Mouse (Mus musculus) retina, postnatal 1 day (tissue): ENCODE results near the gene S100pbp.

Source experiments
- DNase-seq: peaks from one replicate; pipeline ENCODE4 v3.0.0-alpha.2; 2012

Gene S100pbp

DNA sequence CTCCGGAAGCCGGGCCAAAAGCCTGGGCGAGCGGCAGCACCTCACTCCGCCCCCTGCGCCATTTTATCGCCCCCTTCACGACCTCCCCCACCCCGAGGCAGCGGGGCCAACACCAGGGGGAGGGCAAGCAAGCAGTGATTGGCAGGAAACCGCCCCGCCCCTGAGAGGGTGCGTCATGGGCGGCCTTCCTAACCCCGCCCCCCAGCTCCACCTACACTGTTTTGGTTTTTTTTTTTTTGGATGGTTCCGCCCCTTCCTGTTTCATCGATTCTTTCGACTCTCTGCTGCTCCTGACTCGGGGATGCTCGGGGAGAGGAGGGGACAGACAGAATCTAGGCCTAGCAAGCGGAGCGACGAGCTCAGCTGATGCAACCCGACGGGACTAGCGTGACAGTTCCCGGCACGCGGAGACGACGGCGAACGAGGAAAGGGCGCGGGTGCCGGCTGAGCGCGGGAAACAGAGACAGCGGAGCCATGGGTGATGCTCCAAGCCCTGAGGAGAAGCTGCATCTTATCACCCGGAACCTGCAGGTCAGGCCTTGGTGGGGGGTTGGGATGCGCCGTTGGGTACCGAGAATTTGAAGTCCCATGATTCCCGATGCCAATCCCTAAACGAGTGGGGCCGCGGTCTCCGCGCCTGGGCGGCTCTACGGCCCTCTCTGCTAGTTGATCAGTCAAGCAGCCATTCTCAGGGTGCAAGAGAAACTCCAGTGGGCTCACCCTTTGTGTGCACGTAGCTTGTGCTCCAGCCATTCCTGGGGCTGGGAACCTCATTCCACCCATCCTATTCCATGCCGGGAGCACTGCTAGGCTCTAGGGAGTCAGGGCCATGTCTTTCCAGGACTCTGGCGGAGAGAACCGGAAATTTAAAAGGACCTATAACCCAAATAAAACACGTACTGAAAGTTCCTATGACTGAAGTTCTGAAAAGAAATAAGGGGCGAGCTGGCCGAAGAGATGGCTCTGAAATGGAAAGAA, at the start of gene S100pbp, which contains the start of gene Yars:
S100pbp (minus strand) TSS at position 186 of the 978 bp plus-strand sequence.
Yars (plus strand) TSS at position 219 of the 978 bp plus-strand sequence.
- DNase-seq, result peak; percentile 100

DNA sequence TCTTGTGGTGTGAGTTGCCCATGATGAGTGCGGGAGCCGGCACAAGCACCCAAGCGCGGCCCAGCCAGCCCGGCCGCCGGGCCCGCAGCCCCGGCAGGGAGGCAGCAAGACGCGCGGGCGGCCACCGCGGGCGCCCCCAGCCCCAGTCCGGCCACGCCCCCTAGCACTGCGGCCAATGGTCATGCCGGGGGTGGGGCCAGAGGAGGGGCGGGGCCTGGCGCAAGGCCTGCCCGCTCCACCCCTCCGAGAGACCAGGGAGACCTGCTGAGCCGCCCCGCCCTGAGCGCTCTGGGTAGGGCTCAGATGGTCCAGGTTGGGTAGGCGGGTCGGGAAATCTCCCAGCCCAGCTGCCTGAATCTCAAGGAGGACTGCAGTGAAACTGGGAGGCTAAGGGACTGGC, 49.5 kb upstream of the S100pbp start:
- DNase-seq, result peak; percentile 91

DNA sequence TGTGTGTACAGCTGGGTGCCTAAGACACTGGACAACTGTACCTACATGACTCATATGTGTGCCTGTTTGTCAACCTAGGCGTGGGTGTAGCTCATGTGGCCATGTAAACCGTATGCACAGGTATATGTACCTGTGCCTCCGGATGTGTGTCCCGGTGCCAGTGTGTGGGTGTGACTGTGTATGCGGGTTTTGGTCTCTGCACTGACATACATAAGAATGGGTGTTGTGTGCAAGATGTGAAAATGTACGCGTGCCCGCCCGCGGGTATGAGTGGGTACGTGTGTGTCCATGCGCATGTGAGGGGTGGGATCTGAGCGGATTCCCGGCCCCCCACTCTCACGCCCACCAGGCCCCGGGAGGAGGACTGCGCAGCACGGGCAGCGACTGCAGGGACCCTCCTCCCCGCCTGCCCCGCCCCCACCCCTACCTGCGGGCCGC, 49.1 kb upstream of the S100pbp start:
- DNase-seq, result no peak

DNA sequence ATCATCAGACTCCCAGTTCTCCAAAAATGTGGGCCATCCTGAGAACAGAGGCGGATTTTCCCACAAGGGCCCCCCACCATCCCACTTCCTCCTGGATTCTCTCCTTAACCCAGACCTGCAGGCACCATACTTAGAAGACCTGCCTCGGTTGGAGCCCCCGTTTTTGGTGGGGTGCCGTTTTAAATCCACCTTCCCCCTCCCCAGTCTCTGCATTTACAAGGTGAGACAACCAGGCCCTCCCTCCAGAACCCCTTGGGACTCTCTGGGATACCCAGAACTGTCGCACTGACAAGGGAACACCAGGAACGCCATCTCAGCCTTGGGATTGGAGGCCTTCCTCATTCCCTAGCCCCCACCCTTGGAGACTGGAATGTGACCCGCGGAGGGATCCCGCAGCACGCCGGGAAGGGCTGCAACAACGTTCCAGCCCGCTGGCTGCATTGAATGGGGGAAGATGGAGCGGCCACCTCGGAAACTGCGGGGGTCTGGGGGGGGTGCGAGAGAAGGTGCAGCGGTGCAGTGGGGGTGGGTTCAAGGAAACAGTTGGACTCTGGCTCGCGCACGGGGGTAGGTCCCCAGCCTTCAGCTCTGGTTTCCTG, 48.4 kb upstream of the S100pbp start:
- peak; percentile 78 for DNase-seq

DNA sequence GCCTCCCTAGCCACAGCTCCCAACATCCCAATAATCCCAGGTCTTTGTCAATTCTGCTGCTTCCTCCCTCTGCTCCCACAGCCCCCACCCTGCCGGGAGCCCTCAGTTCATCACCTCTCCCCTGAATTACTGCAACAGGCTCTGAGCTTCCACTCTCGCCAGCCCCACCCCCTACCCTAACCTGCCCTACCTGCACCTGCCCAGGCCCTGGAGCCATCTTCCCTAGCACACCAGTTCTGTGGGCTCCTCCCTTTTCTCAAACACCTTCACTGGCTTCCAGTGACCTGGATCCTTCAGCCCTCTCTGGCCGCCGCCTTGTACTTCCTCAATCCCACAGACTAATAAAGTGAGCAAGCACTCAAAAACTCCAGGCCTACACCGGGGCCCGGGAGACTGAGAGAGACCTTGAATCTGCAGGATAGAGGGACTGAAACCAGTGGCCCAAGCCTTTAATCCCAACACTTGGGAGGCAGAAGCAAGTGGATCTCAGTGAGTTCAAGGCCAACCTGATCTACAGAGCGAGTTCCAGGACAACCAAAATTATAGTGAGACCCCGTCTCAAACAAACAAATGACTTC, 46.8 kb upstream of the S100pbp start:
- no peak for DNase-seq

DNA sequence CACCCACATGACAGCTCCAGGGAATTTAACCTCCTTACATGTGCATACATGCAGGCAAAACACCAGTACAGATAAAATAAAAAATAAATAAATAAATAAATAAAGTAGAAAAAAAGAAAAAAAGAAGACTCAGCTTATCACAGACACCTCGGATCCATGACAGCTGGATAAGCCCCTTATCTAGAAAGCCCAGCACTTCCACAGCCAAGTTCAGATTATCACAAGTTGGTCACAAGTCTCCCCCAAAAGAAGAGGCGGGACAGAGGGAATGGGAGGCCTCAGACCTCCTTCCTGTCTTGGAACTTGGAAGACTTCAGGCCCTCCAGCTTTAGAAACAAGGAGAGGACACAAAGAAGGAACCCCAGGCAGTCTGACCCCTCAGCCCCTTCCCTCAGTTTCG, 45.6 kb upstream of the S100pbp start:
- no peak for DNase-seq

DNA sequence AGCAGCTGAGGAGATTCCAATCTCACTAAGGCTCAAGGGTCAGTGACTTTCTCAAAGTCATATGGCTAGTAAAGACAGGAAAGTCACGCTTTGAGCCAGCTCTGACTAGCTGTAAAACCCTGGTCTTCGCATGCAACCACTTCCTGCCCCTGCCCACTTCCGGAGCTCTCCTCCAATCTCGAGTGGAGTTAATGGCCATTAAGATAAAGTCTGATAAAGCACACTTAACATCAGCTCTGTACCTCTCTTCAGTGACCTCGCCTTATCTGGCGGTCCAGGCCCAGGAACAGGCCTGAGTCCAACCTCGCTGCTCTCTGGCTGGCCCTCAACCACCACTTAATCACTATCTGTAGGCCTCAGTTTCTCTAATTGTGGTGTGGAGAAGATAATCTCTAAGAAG, 45.0 kb upstream of the S100pbp start:
- DNase-seq, result no peak

DNA sequence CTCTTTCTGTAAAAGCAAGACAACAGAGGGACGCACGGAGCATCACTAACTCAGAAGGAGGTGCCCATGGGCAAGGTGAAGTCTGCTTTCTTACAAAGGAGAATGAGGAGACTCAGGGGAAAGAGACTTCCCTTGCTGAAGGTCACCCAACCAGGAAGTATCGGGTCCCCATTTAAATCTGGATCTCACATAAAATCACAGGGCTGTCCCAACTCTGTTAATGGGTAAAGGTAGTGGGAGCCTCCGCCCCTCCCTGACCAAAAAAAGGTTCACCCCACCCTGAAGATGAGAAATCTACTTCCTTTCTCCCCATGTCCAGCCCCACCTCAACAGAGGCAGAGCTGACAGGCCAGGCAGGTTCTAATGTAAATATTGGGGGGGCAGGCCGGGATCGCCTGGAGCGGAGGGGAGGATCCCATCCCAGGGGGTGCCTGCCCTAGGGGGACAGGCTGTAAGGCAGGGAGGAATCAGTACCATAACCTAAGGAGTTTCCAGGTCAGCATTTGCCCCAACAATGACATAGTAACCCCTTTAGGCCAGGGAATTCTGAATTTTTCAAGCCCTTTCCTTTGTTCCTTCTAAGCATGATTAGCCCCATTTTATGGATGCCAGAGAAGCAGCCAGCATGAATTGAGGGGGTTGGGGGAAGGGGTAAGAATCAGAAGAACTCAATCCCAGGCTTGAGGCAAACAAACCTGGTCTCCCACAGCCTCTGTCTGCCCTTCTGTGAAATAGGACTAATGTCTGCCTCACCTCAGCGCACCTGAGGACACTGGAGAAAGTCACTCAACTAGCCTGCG, 43.2 kb upstream of the S100pbp start:
- no peak for DNase-seq

DNA sequence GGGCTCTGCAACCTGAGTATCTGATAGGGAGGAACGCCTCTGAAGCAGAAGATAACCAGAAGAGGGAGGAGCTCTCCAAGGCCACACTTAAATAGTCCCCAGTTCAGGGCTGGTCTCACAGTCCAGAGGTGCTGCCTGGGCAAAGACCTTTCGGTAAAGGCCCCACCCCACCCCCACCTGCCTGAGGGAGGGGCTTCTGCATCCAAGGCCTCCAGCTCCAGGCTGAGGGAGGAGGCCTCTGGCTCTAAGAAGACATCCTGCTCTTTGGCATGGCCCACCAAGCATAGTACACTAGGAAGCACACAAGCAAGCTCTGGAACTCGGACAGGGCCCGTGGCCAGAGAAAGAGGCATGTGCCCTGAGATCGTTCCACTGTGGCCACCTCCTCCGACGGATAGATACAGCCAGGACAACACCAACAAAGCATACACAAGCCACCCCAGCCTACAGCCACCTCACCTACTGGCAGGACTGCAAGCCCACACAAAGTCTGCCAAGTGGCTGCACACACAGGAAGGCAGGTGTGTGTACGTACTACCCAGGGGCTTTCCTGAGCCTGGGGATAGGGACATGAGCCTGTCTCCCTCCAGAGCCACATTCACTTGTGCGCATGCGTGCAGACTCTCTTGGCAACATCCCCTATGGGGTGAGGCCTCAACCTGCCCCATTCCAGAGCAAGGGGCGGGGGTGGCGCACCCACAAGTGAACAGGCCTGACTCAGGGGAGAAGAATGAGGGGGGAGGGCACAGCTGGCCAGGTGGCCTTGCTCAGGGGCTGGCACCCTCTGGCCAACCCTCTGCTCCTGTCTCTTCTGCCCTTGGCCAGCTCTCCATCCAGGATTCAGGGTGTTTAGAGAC, 42.3 kb upstream of the S100pbp start:
- no peak for DNase-seq

DNA sequence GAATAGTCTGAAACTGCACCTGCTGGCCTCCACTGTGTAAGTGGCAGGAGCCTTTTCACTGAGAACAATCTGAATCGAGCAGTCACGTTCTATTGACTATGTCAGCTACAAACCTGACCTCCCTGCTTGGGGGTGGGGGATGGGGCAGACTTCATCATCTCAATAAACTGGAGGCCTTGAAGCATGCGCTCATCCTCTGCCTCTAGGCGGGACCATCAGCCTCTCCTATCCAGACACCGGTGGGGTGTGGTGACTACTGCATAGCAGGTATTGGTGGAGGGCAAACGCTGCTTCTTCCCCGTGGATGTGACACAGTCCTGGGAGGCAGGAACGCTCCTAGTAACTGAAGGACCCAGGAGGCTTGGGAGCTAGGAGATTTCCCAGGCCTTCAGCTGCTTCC, 41.4 kb upstream of the S100pbp start:
- no peak for DNase-seq

DNA sequence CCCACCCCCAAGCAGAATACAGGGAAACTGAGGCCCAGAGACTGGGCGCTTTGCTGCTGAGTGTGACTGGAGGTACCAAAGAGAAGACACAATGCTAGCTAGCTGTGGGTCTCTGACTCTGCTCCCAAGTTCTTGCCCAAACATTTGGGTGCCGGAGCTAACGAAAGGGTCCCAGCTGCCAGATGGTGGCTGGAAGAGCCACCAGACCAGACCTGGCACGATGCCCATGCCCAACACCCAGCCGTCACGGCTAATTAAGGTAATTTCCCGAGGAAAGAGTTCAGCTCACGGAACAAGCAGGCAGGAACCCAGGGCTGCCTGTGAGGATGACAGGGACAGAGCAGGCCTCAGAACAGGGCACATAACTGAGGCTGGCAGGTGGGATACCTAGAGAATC, 38.5 kb upstream of the S100pbp start:
- DNase-seq, result peak; percentile 85

DNA sequence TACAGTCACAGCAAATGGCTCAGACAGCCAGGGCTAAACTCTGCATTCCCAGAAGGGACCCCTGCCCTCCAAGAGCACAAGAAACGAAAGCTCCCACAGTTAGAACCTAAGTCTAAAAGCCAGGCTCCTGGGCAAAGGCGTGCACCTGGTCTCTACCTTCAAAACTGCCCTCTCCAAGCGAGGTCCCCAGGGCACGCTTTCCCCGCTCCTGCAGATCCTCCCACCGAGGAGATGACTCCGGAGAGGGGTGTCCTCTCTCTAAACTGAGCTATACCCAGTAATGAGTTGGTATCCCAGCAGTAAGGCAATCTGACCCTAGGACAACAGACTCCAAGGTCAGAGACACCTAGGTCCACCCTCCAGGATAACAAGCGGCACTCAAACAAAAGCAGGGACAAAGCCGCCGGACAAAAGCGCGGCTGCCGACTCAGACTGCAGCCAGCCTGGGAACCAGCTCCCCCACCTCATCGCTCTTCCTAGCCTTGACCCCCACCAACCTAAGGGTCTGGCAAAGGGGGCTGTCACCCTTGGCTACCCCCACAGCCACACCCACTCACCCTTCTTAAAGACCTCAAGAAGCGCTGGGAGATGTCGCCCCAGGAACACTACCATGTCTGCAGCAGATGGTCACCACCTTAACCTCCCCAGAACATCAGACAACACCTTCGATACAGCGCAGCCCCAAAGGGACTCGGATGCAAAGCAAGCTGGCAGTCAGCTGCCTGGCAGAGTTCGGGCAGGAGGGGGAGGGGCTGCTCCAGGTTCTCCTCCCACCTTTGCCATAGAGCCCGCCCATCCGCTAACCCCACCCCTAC, 37.9 kb upstream of the S100pbp start:
- DNase-seq, result peak; percentile 59

DNA sequence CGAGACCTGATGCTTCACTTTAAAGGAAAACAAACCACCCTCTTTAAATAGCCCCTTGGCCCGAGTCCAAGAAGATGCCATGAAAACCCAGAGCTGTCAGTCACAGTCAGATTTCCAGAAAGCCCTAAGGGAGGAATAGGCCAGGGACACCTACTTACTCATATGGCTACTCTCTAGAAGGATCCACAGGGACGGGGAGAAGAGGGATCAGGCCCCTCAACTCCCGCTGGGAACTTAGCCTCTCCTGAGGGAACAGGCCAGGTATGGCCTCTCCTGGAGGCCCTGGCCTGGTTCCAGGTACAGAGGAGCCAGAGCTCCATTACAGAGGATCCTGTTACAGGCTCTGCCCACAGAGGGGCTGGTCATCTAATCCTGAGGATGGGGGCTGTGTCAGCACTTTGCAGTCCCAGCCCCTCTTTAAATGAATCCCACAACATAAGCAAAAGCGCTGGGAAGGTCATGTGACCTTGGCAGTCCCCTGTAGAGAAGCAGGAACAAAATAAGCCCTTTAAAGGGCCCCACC, 37.0 kb upstream of the S100pbp start:
- DNase-seq, result peak; percentile 43

DNA sequence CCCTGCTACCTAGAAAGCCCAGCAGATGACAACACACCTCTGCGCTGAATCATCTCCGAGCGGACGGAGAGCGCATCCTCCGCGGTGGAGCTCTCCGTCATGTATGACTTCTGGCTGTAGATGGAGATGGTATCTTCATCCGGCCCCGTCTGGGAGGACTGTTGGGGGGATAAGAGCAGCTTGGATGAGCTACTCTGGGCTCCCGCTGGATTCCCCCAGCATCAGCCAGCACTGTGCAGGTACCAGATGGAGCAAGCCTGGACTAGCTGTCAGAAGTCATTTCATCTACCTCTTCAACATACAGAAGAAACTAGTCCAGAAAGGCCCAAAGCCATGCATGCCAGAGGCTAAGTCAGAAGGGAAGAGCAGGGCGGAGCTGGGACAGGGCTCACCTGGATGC, 35.8 kb upstream of the S100pbp start:
- no peak for DNase-seq

DNA sequence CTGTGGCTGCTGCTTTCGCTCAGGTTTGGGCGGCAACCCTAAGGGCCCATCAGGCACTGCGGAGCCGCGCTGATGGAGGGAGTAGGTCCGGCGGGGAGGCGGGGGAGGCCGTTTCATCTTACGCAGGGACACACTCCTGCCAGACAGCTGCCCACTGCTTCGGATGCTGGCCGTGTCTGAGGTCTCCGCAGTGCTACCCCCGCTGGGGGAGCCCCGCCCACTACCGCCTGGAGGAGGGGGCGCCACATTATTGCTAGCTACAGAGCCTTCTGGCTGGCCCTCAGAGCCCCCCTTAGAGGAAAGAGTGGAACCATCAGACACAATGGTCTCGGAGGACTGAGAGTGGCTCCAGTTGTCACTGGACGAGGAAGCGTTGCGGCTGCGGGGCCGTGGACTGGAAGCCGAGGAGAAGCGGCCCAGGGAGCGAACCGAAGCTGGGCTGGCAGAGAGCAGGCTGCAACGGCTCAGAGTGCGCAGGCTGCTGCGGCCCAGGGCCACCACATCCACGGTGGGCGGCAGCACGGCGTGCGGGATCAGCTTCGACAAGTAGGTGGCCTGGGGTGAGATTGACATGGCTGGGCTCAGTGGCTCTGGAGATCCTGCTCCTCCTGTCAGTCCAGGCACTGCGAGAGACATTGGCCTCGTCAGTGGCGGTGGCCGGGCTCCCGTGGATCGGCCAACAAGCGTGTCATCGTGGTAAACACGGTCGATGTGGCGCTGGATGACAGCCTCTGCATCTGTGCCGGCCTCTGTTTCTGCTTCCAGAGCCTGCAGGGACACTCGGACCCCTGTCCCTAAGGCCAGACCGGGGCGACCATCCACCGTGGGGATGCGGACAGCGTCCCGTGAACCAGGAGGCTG, 34.1 kb upstream of the S100pbp start:
- DNase-seq, result peak; percentile 64

DNA sequence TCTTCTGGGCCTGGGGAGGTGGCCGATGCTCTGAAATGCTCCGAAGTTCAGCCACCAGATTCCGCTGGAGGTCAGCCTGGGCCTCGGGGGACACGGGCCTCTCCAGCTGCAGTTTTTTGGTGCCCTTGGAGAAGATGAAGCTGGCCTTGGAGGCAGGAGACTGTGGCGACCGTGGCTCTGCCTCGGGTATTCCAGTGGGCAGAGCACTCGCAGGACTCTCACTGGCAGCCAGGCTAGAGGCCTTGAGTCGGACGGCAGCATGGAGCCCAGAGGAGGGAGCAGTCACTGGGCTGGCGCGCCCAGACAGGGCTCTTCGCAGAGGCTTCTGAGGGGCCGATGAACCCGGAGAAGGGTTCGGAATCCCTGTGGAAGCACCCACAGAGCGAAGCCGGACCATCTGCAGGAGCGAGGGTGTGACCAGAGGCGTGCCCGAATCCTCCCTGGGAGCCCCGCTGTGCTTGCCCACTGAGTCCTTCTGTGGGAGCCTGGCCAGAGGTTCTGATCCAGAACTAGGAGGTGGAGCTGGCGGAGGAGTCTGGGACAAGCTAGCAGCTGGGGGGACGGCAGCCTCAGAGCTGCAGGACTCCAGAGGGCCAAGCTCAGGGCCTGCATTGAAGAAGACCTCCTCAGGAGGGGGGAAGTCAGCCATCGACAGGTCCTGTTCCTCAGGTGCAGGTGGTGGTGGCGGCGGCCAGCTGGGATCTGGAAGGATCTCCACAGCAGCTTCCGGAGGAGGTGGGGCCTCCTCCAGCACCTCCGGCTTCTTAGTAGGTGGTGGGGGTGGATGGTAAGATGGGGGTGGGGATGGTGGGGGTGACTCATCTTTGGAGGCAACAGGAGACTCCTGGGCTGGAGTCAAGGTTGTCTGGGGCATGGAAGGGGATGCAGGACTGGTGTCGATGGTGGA, 32.7 kb upstream of the S100pbp start:
- DNase-seq, result no peak

DNA sequence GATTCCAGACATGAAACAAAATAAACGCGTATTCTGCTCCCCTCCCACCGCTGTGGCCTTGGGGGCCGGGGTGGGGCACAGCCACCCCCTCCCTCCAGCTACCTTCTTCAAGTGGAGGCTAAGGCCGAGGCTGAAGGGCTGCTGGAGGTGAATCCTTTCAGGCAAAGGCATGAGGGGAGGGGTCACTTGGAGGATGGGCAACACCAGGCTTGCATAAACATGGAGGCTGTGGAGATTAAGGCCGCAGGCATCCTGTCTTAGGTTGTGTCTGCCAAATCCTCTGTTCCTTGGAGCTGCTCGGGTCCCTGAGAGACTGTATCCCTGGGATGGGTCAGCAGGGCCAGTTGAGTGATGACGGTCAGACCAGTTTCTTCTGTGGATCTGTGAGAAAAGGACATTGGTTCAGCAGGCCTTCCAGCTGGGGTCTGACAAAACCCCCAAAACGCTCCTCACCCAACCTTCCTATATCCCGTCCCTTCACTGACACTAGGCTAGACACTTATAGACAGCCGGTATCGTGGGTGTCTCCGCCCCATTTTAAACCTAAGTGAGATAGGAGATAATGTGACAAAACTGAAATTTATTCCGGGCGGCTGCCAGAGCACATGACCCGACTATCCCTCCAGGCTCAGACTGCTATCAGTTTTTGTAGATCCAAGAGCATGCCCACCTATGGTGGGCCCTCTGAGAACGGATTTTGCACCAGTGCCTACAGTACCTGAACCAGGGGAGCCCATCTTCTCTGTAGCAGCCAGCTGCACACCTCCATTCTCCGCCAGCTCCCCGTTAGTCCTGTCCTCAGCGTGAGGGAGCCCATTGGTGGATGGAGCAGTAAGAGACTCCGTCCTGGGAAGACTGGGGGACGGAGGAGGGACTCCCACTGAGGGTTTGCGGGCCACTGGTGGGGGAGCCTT, 31.8 kb upstream of the S100pbp start:
- DNase-seq, result no peak
